ENCODE assay signal across 10 mouse cellular contexts in the genomic region with DNA sequence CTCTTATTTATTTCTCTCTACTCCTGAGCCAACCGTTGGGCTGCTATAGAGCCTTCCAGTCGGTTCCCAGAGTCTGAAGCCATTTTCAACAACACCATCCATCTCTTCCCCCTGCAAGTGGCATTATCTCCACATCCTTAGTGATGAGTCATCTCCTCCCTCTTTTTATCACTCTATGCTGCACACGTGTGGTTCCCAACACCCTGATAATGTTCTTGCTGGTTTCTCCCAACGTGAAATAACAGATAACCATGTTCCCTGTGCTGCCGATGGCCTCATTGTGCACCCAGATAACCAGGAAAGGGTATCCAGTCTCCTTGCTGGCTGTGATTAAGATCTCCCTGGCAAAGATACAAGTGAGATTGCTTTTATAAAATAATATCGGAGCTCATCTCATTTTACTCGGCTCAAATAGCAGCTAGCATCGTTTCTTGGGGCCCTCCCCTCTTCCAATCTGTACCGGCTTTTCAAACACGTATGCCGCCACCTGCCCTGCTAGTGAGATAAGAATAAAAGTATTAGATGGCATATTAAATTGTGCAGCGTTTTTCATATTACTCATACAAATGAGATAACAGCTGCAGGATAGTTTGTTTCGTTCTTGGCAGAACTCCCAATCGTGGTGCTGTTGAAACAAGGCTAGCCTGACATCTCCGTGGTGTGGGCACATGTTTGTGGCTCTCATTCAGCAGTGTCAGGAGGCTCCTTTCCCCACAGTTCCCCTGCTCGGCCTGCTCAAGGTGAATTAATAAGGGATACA.
DNase-seq lines count a peak whose midpoint lies in the region; ATAC-seq lines count a peak whose summit lies in the region.
"Had no signal": no experiment of that assay in that cellular context is flagged by ENCODE, and none has a peak within 500 bp of the region (broad histone marks: within the 10 kb centered on the region; RNA-seq: fewer than 3 reads in every experiment).

No protein-coding gene starts in this region.

- H3K27ac ChIP-seq in forebrain, embryonic 15.5 days (replicated peaks), result peak overlapping the region; percentile 41
- no peak overlapping the region for H3K27ac ChIP-seq in forebrain, embryonic 11.5 days (ENCODE audit: low read depth, low read length)
- H3K27ac ChIP-seq: kidney, postnatal 0 days had no signal

- WGBS in forebrain, embryonic 15.5 days, result 55% methylated on average over 16 of the region's 16 CpGs
- 87% methylated on average over 16 of the region's 16 CpGs for WGBS in forebrain, embryonic 11.5 days

- H3K9ac ChIP-seq in forebrain, embryonic 15.5 days (replicated peaks), result no peak overlapping the region
- H3K9ac ChIP-seq in forebrain, embryonic 11.5 days (ENCODE audit: low read length), result no peak overlapping the region

- H3K9me3 ChIP-seq in forebrain, embryonic 15.5 days, result no peaks in the 10 kb centered on the region
- no peaks in the 10 kb centered on the region for H3K9me3 ChIP-seq in forebrain, embryonic 11.5 days (ENCODE audit: control insufficient read depth, low read length)

- no peak overlapping the region for H3K4me2 ChIP-seq in forebrain, embryonic 15.5 days (replicated peaks)
- no peak overlapping the region for H3K4me2 ChIP-seq in forebrain, embryonic 11.5 days (ENCODE audit: low read depth, low read length, severe bottlenecking)
- H3K4me2 ChIP-seq: heart, embryonic 11.5 days had no signal

- no peak for ATAC-seq in forebrain, embryonic 15.5 days (replicated peaks)
- no peak for ATAC-seq in forebrain, embryonic 11.5 days (replicated peaks; ENCODE audit: low FRiP score)
- no peak for ATAC-seq in granulocyte monocyte progenitor cell, adult 5-6 weeks (replicated peaks; ENCODE audit: poor library complexity, severe bottlenecking)

- no peak for DNase-seq in forebrain, embryonic 11.5 days (ENCODE audit: low spot score)
- peak; percentile 29 for DNase-seq in ovary, adult 18-20 months (ENCODE audit: low spot score)
- no peak for DNase-seq in ovary, postnatal 10 days (ENCODE audit: low spot score)
- peak; percentile 13 to 14 for DNase-seq in layer of hippocampus, postnatal 25 days (ENCODE audit: extremely low spot score in 1 of 2, low spot score in 1 of 2)
- DNase-seq in telencephalon, adult 2 months (ENCODE audit: low read depth, low spot score), result peak; percentile 15
- no peak for DNase-seq in embryo, embryonic 11 days

- H3K4me1 ChIP-seq in forebrain, embryonic 15.5 days, result peaks cover 3% of the 10 kb centered on the region; the same call in 1 of the 2 replicates
- no peaks in the 10 kb centered on the region for H3K4me1 ChIP-seq in forebrain, embryonic 11.5 days (replicated peaks; ENCODE audit: control insufficient read depth, insufficient read depth, low read length)

- no peaks in the 10 kb centered on the region for H3K36me3 ChIP-seq in forebrain, embryonic 15.5 days
- H3K36me3 ChIP-seq in forebrain, embryonic 11.5 days (ENCODE audit: control insufficient read depth, insufficient read depth, low read length), result no peaks in the 10 kb centered on the region

- H3K27me3 ChIP-seq in forebrain, embryonic 15.5 days, result no peaks in the 10 kb centered on the region
- no peaks in the 10 kb centered on the region for H3K27me3 ChIP-seq in forebrain, embryonic 11.5 days (ENCODE audit: control insufficient read depth, insufficient read depth, low read length)

- H3K4me3 ChIP-seq in forebrain, embryonic 15.5 days, result no peak overlapping the region
- H3K4me3 ChIP-seq in forebrain, embryonic 11.5 days (ENCODE audit: low read depth, low read length), result no peak overlapping the region

Comparison
In these comparisons a context has a peak if more than half of its experiments do, and no peak if none do; other contexts are left out.
1. DNase-seq: peak in ovary, adult 18-20 months (single experiment), layer of hippocampus, postnatal 25 days (2 of 2) and telencephalon, adult 2 months (single experiment); none in forebrain, embryonic 11.5 days (single experiment), ovary, postnatal 10 days (single experiment) and embryo, embryonic 11 days (single experiment).